Mouse (Mus musculus) mouse embryonic stem cell (cell line): Measurements from ENCODE around the gene Scfd2.

Source experiments
- in situ Hi-C, 2 experiments: fragments of 300-500 bp; cut with MboI; formaldehyde crosslinking; loops; 1 replicate in 1 of 2; 3 replicates in 1 of 2; pipeline ENCODE4 v1.14.3; 2019 to 2020; ENCODE audit warnings: low sequenced_read_pairs in 2 of 2, low pct_unique_long_range_greater_than_20kb in 1 of 2, mixed read lengths in 1 of 2; ENCODE audit not compliant: unreplicated experiment in 1 of 2

Scfd2 gene

DNA sequence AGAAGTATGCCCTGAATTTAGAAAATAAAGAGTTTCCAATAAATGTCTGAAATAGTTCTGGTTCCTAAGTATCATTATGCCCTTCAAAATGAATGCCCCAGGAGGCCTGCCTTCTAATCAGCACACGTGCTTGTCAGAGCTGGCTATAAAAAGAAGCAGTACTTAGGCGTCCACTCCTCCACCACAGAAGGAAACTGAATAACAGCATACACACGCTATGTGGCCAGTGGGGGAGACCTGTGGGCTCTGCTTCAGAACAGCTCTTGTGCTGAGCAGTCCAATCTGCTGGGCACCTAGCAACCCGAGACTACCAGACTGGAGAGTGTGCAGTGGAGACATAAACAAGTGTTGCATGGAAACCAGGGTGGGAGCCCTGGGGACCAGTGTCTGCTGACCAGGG is 231.4 kb downstream of the Scfd2 start:
- in situ Hi-C loops, result loop anchor here (25.0 kb wide), 1 partner anchor 637 kb away; no protein-coding TSS in a partner anchor

- in situ Hi-C loops, result loop anchor here (25.0 kb wide), 2 partner anchors 185 to 435 kb away; no protein-coding TSS in a partner anchor
These were observed 234.4 kb downstream of the Scfd2 start for GRCm38 (mm10) chr5:74297113-74297512.

DNA sequence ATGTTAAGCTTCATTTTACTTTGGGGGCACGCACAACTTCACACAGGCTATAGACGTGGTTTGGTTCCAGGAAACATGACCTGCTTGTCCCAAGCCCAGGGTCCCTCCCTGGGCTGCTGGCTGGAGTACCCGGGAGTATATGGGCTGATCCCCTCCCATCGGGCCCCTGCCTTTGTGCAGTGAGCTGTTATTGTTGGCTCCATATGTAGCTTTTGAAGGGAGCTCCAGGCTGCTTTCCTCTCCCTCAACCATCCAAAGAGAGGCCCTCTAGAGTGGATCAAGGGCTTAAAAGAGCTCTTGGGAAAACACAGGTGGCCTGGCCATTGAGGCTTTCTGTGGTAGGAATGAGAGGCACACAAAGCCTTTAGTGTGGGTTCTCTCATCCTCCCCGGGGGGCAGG is 235.5 kb downstream of the Scfd2 start:
- in situ Hi-C loops, result loop anchor here (25.0 kb wide), 2 partner anchors 184 to 434 kb away; no protein-coding TSS in a partner anchor

- in situ Hi-C loops, result loop anchor here (25.0 kb wide), 2 partner anchors 181 to 431 kb away; no protein-coding TSS in a partner anchor
These were observed 238.0 kb downstream of the Scfd2 start for GRCm38 (mm10) chr5:74293513-74293912.

- in situ Hi-C loops, result loop anchor here (25.0 kb wide), 2 partner anchors 180 to 430 kb away; no protein-coding TSS in a partner anchor
These were observed 239.5 kb downstream of the Scfd2 start for GRCm38 (mm10) chr5:74292050-74292449.

- in situ Hi-C loops, result loop anchor here (25.0 kb wide), 2 partner anchors 179 to 429 kb away; no protein-coding TSS in a partner anchor
These were observed 240.0 kb downstream of the Scfd2 start for GRCm38 (mm10) chr5:74291575-74291974.

GRCm38 (mm10) chr5:74289957-74290356 is 241.6 kb downstream of the Scfd2 start:
- in situ Hi-C loops, result loop anchor here (10.0 to 25.0 kb wide), 4 partner anchors 178 to 435 kb away; no protein-coding TSS in a partner anchor

GRCm38 (mm10) chr5:74288206-74288605 is 243.4 kb downstream of the Scfd2 start:
- in situ Hi-C loops, result loop anchor here (10.0 to 25.0 kb wide), 4 partner anchors 176 to 433 kb away; no protein-coding TSS in a partner anchor

- in situ Hi-C loops, result loop anchor here (10.0 to 25.0 kb wide), 4 partner anchors 174 to 432 kb away; no protein-coding TSS in a partner anchor
These were observed 245.3 kb downstream of the Scfd2 start for GRCm38 (mm10) chr5:74286301-74286700.

GRCm38 (mm10) chr5:74285764-74286163 is 245.8 kb downstream of the Scfd2 start:
- in situ Hi-C loops, result loop anchor here (10.0 to 25.0 kb wide), 4 partner anchors 173 to 431 kb away; no protein-coding TSS in a partner anchor

DNA sequence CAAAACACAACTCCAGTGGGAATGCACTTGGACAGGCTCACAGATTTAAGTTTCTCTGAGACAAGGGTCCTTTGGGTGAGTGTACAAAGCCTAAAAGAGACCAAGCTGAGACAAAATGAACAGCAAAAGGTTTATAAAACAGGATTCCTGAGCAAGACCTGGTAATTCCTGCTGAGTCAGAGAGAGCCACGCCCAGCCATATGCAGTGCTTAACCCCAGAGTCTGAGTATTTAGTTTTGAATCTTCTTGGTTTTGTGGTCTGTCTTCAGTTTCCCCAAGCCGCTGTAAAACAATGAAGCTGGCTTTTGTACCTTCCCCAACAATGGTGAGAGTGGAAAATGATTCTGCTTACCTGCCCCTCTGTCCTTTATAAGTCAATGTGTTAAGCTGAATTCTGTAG is 246.3 kb downstream of the Scfd2 start:
- in situ Hi-C loops, result loop anchor here (10.0 to 25.0 kb wide), 4 partner anchors 173 to 430 kb away; no protein-coding TSS in a partner anchor

DNA sequence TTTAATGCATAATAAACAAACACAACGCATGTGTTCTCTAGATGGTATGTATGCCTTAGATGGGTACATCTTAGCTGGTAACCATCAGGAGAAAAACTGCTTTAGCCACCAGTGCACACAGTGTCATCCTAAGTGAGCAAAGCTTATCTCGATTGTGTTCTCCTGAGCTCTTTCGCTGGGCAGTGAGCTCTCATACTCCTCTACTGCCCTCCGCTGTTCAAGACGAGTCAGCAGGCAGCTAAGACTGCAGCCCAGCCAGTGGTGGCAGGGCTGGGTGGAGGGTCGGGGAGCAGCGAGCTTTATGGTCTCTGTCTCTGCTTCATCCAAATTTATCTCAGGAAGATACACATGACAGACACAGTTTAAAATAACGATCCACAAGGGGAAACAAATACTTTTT is 248.0 kb downstream of the Scfd2 start:
- in situ Hi-C loops, result loop anchor here (10.0 to 25.0 kb wide), 4 partner anchors 171 to 429 kb away; no protein-coding TSS in a partner anchor

GRCm38 (mm10) chr5:74281480-74281879 is 250.1 kb downstream of the Scfd2 start:
- in situ Hi-C loops, result loop anchor here (10.0 to 25.0 kb wide), 4 partner anchors 169 to 427 kb away; no protein-coding TSS in a partner anchor

DNA sequence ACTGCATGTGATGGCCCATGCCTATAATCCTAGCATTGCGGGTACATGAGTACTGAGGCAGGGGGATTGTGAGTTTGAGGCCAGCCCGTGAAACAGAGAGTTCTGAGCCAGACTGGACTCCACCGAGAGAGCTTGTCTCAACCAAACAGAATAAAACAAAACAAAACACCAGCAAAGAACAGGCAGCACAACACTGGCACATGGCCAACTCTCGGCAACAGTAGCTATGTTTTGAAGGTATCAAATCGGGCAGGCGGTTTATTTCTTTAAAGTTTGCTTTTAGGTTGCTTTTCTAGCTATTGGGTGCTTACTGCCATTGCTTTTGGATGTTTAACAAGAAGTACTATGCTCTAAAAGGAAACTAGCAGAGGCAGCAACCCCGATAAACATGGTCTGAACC is 251.9 kb downstream of the Scfd2 start:
- in situ Hi-C loops, result loop anchor here (10.0 to 25.0 kb wide), 4 partner anchors 167 to 425 kb away; no protein-coding TSS in a partner anchor

GRCm38 (mm10) chr5:74278428-74278827 is 253.1 kb downstream of the Scfd2 start:
- in situ Hi-C loops, result loop anchor here (25.0 kb wide), 2 partner anchors 166 to 416 kb away; no protein-coding TSS in a partner anchor

GRCm38 (mm10) chr5:74277712-74278111 is 253.8 kb downstream of the Scfd2 start:
- in situ Hi-C loops, result loop anchor here (25.0 kb wide), 2 partner anchors 165 to 415 kb away; no protein-coding TSS in a partner anchor

GRCm38 (mm10) chr5:74277216-74277615 is 254.3 kb downstream of the Scfd2 start:
- in situ Hi-C loops, result loop anchor here (25.0 kb wide), 2 partner anchors 165 to 415 kb away; no protein-coding TSS in a partner anchor

GRCm38 (mm10) chr5:74273313-74273712 is 258.2 kb downstream of the Scfd2 start:
- in situ Hi-C loops, result no loop called here

GRCm38 (mm10) chr5:74267736-74268369 is 263.7 kb downstream of the Scfd2 start:
- in situ Hi-C loops, result no loop called here
